Mouse (Mus musculus) neutrophil, adult 5-6 weeks (primary cell): ENCODE data around the gene Ralgapa1. TPM values are rescaled to one million over a fixed set of nuclear protein-coding genes. Genes with fewer than 3 reads are reported as not detected.
"Not testable (repeated sequence)": the region's sequence is repeated elsewhere in the genome, so short reads cannot be mapped to it uniquely, and the experiment has no call there.

Experiments
- ATAC-seq: fragments of 151-379, 151-347 bp; 2 replicates; pipeline ENCODE4 v1.8.0; 2017; ENCODE audit warnings: mild to moderate bottlenecking, moderate TSS enrichment; ENCODE audit not compliant: insufficient number of reproducible peaks, poor library complexity, low FRiP score, severe bottlenecking; ENCODE audit errors: extremely low read depth
- total RNA-seq: library from RNA; stranded (forward); fragments of 200-1000 nt; gene quantifications from 2 replicates; pipeline ENCODE4 v1.2.3, GENCODE M21; 2017

Gene Ralgapa1
- total RNA-seq, 1 experiment from 2014 or later, result 79.3 TPM

- ATAC-seq, result no peak
Measured at GRCm38 (mm10) chr12:55563742-55564141, 257.2 kb downstream of the Ralgapa1 start.

GRCm38 (mm10) chr12:55560025-55560690 is 260.8 kb downstream of the Ralgapa1 start:
- 0 out of 2 replicates have a peak, but pooled peaks have one; percentile 23 for ATAC-seq

DNA sequence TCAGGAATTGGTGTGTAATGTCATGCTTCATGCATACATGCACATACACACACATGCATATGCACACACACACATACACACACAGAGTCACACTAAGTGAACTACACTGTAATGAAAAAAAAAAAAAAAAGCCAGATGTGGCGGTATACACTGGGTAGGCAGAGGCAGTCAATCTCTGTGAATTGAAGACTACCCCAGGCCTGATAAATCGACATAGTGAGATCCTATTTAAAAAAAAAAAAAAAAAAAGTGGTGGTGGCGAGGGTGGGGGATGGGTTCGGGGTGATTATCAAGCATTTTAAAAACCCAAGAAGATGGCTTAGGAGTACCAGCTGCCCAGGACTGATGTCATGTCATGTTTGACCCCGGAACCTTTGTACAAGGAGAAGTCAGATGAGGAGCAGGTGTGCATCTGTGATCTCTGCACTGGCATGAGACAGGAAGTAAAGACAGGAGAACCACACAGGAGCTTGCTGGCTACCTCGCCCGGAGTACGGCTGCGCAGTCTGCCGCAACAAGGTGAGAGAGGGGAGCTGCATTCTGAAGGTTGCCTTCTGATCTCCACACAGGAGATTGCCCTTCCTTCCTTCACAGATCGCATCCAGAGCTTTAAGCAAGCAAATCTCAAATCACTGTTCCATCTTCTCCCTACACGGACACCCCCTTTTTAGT is 261.6 kb downstream of the Ralgapa1 start:
- no peak for ATAC-seq

- no peak for ATAC-seq
Measured at GRCm38 (mm10) chr12:55557866-55558265, 263.1 kb downstream of the Ralgapa1 start.

DNA sequence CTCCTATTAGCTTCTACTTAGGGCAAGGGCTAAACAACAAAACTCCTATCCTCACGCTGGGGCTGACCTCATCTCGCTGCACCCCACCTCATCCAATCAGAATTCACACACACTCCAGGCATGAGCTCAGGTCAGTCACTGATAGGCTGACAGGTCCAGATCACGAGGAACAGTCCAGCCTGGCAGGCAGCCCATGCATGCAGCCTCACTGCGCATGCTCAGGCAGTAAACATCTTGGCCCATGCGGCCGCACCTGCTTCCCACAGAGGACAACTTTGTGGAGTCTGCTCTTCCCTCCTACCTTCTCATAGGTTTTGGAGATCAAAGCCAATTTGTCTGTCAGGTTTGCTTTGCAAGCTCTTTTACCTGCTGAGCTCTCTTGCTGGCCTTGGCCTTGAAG is 266.1 kb downstream of the Ralgapa1 start:
- not testable (repeated sequence) for ATAC-seq

Other genes starting within 250 kb of the Ralgapa1 start
- 0.12 TPM in 1 of 2 replicates, not detected in the other for gene Insm2, start 221.7 kb downstream of the Ralgapa1 start, total RNA-seq
- gene Brms1l, start 15.2 kb upstream of the Ralgapa1 start, total RNA-seq, result 20.5 and 27.5 TPM in 2 replicates